Mouse (Mus musculus): Measurements from ENCODE around the gene Adad2. TPM values are rescaled to one million over a fixed set of nuclear protein-coding genes. Genes with fewer than 3 reads are reported as not detected.

Adad2 gene
- polyA plus RNA-seq, 1 experiment: not detected

DNA sequence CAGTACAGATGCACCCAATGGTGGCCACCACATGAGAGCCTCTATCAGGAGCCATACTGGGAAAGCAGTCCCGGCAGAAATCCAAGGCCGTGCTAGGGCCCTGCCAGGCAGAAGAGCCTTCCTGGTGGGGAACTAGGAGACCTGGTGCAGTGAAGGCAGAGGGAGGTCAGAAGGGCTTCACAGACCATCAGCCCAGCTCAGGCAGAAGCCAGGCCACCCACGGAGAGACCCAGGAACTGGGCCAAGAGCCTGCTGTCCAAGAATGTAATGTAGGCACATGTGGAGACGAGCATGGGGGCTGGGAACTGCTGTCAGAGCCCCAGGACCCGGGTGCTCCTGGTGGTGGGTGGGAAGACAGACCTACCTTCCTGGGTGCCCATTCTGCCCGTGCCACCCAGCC lies 52.7 kb downstream of the Adad2 start:
- Histone ChIP-seq H3K79me2 (ENCODE audit: control insufficient read depth, insufficient read depth) (no peaks in the 10 kb centered on the region), H3K36me3 (ENCODE audit: control insufficient read depth, insufficient read depth) (no peaks in the 10 kb centered on the region), H3K4me2 (ENCODE audit: low read depth) (no peak overlapping the region), H3K4me3 (no peak overlapping the region), H3ac (ENCODE audit: control insufficient read depth, insufficient read length) (no peak overlapping the region), H3K27me3 (ENCODE audit: control insufficient read depth, insufficient read depth, insufficient read length) (peaks cover 45% of the 10 kb centered on the region)
- TF ChIP-seq USF1 (IDR thresholded peaks at IDR 0.05; ENCODE audit: low read depth) (no peak), MYOG (IDR thresholded peaks at IDR 0.05; ENCODE audit: control insufficient read depth in 1 of 3, insufficient read depth in 1 of 3, insufficient read length in 2 of 3, low read depth in 2 of 3) (peak in 1 of 3 experiments; percentile 10), SRF (IDR thresholded peaks at IDR 0.05; ENCODE audit: control insufficient read depth, insufficient read length, low read depth) (no peak), REST (IDR thresholded peaks at IDR 0.05; ENCODE audit: insufficient read depth, insufficient read length) (no peak), MYOD1 (IDR thresholded peaks at IDR 0.05; ENCODE audit: control insufficient read depth in 1 of 3, insufficient read length in 2 of 3, low read depth in 2 of 3) (no peak), TCF3 (IDR thresholded peaks at IDR 0.05; ENCODE audit: insufficient read length, low read depth) (no peak), MAX (IDR thresholded peaks at IDR 0.05; ENCODE audit: low read depth) (no peak)

Other genes starting within 250 kb of the Adad2 start
- gene Mlycd, start 217.9 kb upstream of the Adad2 start, polyA plus RNA-seq (2012; fragmentation: generic; extraction: Trizol): 23.1 TPM
- 14.3 TPM for gene Osgin1, start 178.6 kb upstream of the Adad2 start, polyA plus RNA-seq (2012; fragmentation: generic; extraction: Trizol)
- not detected for gene Necab2, start 166.0 kb upstream of the Adad2 start, polyA plus RNA-seq (2012; fragmentation: generic; extraction: Trizol)
- not detected for gene Slc38a8, start 111.0 kb upstream of the Adad2 start, polyA plus RNA-seq (2012; fragmentation: generic; extraction: Trizol)
- 70.8 TPM for gene Mbtps1, start 54.0 kb upstream of the Adad2 start, polyA plus RNA-seq (2012; fragmentation: generic; extraction: Trizol)
- 9.5 TPM for gene Hsdl1, start 37.6 kb upstream of the Adad2 start, polyA plus RNA-seq (2012; fragmentation: generic; extraction: Trizol)
- 0.01 TPM for gene Dnaaf1, start 37.5 kb upstream of the Adad2 start, polyA plus RNA-seq (2012; fragmentation: generic; extraction: Trizol)
- gene Taf1c, start 7.5 kb upstream of the Adad2 start, polyA plus RNA-seq (2012; fragmentation: generic; extraction: Trizol): 6.8 TPM
- not detected for gene Kcng4, start 22.9 kb downstream of the Adad2 start, polyA plus RNA-seq (2012; fragmentation: generic; extraction: Trizol)
- 1.1 TPM for gene Wfdc1, start 53.6 kb downstream of the Adad2 start, polyA plus RNA-seq (2012; fragmentation: generic; extraction: Trizol)
- 0.05 TPM for gene Atp2c2, start 87.3 kb downstream of the Adad2 start, polyA plus RNA-seq (2012; fragmentation: generic; extraction: Trizol)
- gene Tldc1, start 165.7 kb downstream of the Adad2 start, polyA plus RNA-seq (2012; fragmentation: generic; extraction: Trizol): 9.6 TPM
- gene Cotl1, start 227.8 kb downstream of the Adad2 start, polyA plus RNA-seq (2012; fragmentation: generic; extraction: Trizol): 144 TPM
- gene Klhl36, start 249.5 kb downstream of the Adad2 start, polyA plus RNA-seq (2012; fragmentation: generic; extraction: Trizol): 4.0 TPM